ENCODE assay signal across 21 mouse cellular contexts in the genomic region with DNA sequence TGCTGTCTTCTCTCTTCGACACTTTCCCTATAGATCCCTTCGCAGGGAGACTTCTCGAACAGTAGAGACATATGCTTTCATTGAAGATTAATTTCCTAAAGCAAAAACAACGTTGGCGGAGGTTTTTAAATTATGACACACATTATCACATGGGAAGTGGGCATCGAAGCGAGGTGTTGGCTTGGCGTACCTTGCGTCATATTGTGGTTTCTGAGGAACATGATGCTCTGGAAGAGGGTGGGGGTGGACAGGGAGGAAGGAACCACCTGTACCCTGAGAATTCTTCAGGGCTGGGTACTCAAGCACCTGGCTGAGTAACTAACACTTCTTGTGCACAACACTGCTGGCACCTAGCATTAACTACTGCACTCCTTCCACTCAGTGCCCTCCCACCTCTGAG.
"Had no signal": no experiment of that assay in that cellular context is flagged by ENCODE, and none has a peak within 500 bp of the region (broad histone marks: within the 10 kb centered on the region; RNA-seq: fewer than 3 reads in every experiment).

No protein-coding gene starts in this region.

- H3K4me1 ChIP-seq: liver, embryonic 15.5 days; lung, embryonic 15.5 days; midbrain, embryonic 13.5 days; midbrain, embryonic 15.5 days; neural tube, embryonic 12.5 days; stomach, embryonic 15.5 days had no signal

- ATAC-seq: liver, postnatal 0 days; lung, postnatal 0 days; midbrain, embryonic 13.5 days; midbrain, embryonic 15.5 days had no signal

- H3K36me3 ChIP-seq: liver, embryonic 15.5 days; lung, embryonic 15.5 days; midbrain, embryonic 13.5 days; midbrain, embryonic 15.5 days; neural tube, embryonic 12.5 days; stomach, embryonic 15.5 days had no signal

- H3K27me3 ChIP-seq: lung, embryonic 15.5 days; midbrain, embryonic 13.5 days; midbrain, embryonic 15.5 days; neural tube, embryonic 12.5 days; stomach, embryonic 15.5 days had no signal

- DNase-seq: liver, postnatal 0 days; lung, adult 2 months; lung, postnatal 14 days; lung, postnatal 36 days; retina, postnatal 1 day; right cerebral cortex, adult 18-20 months; right cerebral cortex, postnatal 25 days; thymus, adult 2 months; thymus, postnatal 25 days; thymus, postnatal 4 days had no signal

- H3K4me3 ChIP-seq: liver, embryonic 15.5 days; lung, embryonic 15.5 days; megakaryocyte, embryonic 14.5 days; midbrain, embryonic 13.5 days; midbrain, embryonic 15.5 days; neural tube, embryonic 12.5 days; stomach, embryonic 15.5 days had no signal

- H3K27ac ChIP-seq: liver, embryonic 15.5 days; lung, embryonic 15.5 days; macrophage; midbrain, embryonic 13.5 days; midbrain, embryonic 15.5 days; neural tube, embryonic 12.5 days; stomach, embryonic 15.5 days; stomach, postnatal 0 days had no signal

- H3K9ac ChIP-seq: liver, embryonic 15.5 days; liver, postnatal 0 days; lung, embryonic 15.5 days; midbrain, embryonic 13.5 days; midbrain, embryonic 15.5 days; neural tube, embryonic 12.5 days; stomach, embryonic 15.5 days had no signal

- H3K9me3 ChIP-seq: liver, embryonic 15.5 days; lung, embryonic 15.5 days; megakaryocyte, embryonic 14.5 days; midbrain, embryonic 13.5 days; midbrain, embryonic 15.5 days; neural tube, embryonic 12.5 days; stomach, embryonic 15.5 days had no signal

- H3K4me2 ChIP-seq: liver, embryonic 15.5 days; lung, embryonic 15.5 days; midbrain, embryonic 11.5 days; midbrain, embryonic 13.5 days; midbrain, embryonic 15.5 days; neural tube, embryonic 12.5 days; stomach, embryonic 15.5 days had no signal
